Mouse (Mus musculus) intestine, embryonic 16.5 days (tissue): Measurements from ENCODE around the gene Tas2r120. TPM values are rescaled to one million over a fixed set of nuclear protein-coding genes. Genes with fewer than 3 reads are reported as not detected.
"Not testable (repeated sequence)": the region's sequence is repeated elsewhere in the genome, so short reads cannot be mapped to it uniquely, and the experiment has no call there.

Experiments
- ATAC-seq: fragments of 200-750 bp; cut with Nextera tagmentation; 2 replicates; pipeline ENCODE4 v1.8.0; 2017; ENCODE audit warnings: moderate TSS enrichment, moderate library complexity
- H3K27ac ChIP-seq: fragments of 300-500 bp; sonication (generic); 2 replicates; pipeline ENCODE4 v1.5.1; 2014; ENCODE audit warnings: mild to moderate bottlenecking, low read length
- H3K27me3 ChIP-seq: fragments of 300-500 bp; sonication (generic); replicated peaks from 2 replicates; pipeline ENCODE4 v1.6.1; 2014; ENCODE audit warnings: low read length, control low read depth, mixed read lengths; ENCODE audit not compliant: control insufficient read depth, insufficient read depth
- H3K36me3 ChIP-seq: fragments of 300-500 bp; sonication (generic); 2 replicates; pipeline ENCODE4 v1.6.1; 2014; ENCODE audit warnings: low read length, control low read depth; ENCODE audit not compliant: control insufficient read depth, insufficient read depth
- H3K4me1 ChIP-seq: fragments of 300-500 bp; sonication (generic); 2 replicates; pipeline ENCODE4 v1.6.1; 2014; ENCODE audit warnings: low read length, control low read depth, mixed read lengths; ENCODE audit not compliant: control insufficient read depth, insufficient read depth
- H3K4me2 ChIP-seq: fragments of 300-500 bp; sonication (generic); 2 replicates; pipeline ENCODE4 v1.6.1; 2014; ENCODE audit warnings: low read depth, low read length, control low read depth
- H3K4me3 ChIP-seq: fragments of 300-500 bp; sonication (generic); 2 replicates; pipeline ENCODE4 v1.5.1; 2014; ENCODE audit warnings: mild to moderate bottlenecking, low read length
- H3K9ac ChIP-seq: fragments of 300-500 bp; sonication (generic); 2 replicates; pipeline ENCODE4 v1.6.1; 2014; ENCODE audit warnings: low read depth, low read length
- H3K9me3 ChIP-seq: fragments of 300-500 bp; sonication (generic); 2 replicates; pipeline ENCODE4 v1.6.1; 2016; ENCODE audit warnings: low read length, control low read depth; ENCODE audit not compliant: control insufficient read depth
- WGBS: fragments of 180-500 bp; shearing (Covaris S2); extraction: QIAGEN DNeasy Blood & Tissue Kit; methylation state at CpG from one replicate; pipeline ENCODE4 v1.1.7; 2014; 5-methylcytosine and 5-hydroxymethylcytosine counted together
- polyA plus RNA-seq: library from polyadenylated mRNA; unstranded; fragments of >200 nt; fragmentation: Nextera tagmentation; extraction: Ambion mirVana; gene quantifications from 2 replicates; pipeline ENCODE4 v1.2.1, GENCODE M21; 2015

Tas2r120 gene
- not detected in 2 replicates for polyA plus RNA-seq

GRCm38 (mm10) chr6:132656653-132657052 is at the start of gene Tas2r120:
Gene Tas2r120 (plus strand): TSS chr6:132656953.
- Histone ChIP-seq H3K9ac (no peak within 1 kb of the TSS), H3K36me3 (no peaks in the 10 kb centered on the region), H3K4me1 (no peaks in the 10 kb centered on the region), H3K4me3 (no peak within 1 kb of the TSS), H3K27ac (no peak within 1 kb of the TSS), H3K9me3 (no peaks in the 10 kb centered on the region), H3K4me2 (no peak within 1 kb of the TSS), H3K27me3 (no peaks in the 10 kb centered on the region)
- ATAC-seq = no peak

DNA sequence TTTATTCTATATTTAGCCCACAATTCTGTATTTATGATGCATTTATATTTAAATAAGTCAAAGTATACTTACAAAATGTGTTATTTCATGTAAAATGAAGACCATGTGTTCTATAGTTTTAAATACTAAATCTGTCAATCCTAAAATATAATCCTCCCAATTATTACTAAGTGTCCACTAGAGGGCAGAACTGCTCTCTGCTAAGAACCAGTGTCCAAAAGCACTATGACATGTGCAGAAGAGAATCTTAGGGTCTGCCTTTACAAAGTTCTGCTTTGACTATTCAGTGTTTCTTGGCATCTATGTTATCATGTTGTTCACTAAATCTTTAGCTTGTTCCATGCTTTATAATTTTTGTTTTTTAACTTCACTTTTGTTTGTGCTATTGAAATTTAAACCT is 7.4 kb upstream of the Tas2r120 start:
- no peak overlapping the region for H3K4me3 ChIP-seq
- no peak for ATAC-seq
- H3K9me3 ChIP-seq = no peaks in the 10 kb centered on the region
- H3K4me2 ChIP-seq = no peak overlapping the region
- no peaks in the 10 kb centered on the region for H3K36me3 ChIP-seq
- H3K27me3 ChIP-seq = no peaks in the 10 kb centered on the region
- H3K27ac ChIP-seq = no peak overlapping the region
- H3K4me1 ChIP-seq = no peaks in the 10 kb centered on the region
- H3K9ac ChIP-seq = no peak overlapping the region

GRCm38 (mm10) chr6:132651426-132651825 is 5.3 kb upstream of the Tas2r120 start, which contains the start of gene A630073D07Rik:
Gene A630073D07Rik (minus strand): TSS chr6:132651526.
- H3K27me3 ChIP-seq = no peaks in the 10 kb centered on the region
- no peaks in the 10 kb centered on the region for H3K36me3 ChIP-seq
- ATAC-seq = no peak
- H3K4me2 ChIP-seq = no peak within 1 kb of the TSS
- no peak within 1 kb of the TSS for H3K27ac ChIP-seq
- no peak within 1 kb of the TSS for H3K4me3 ChIP-seq
- no peaks in the 10 kb centered on the region for H3K4me1 ChIP-seq
- no peaks in the 10 kb centered on the region for H3K9me3 ChIP-seq
- WGBS = 75% methylated on average over 1 of the region's 1 CpGs
- H3K9ac ChIP-seq = no peak within 1 kb of the TSS

DNA sequence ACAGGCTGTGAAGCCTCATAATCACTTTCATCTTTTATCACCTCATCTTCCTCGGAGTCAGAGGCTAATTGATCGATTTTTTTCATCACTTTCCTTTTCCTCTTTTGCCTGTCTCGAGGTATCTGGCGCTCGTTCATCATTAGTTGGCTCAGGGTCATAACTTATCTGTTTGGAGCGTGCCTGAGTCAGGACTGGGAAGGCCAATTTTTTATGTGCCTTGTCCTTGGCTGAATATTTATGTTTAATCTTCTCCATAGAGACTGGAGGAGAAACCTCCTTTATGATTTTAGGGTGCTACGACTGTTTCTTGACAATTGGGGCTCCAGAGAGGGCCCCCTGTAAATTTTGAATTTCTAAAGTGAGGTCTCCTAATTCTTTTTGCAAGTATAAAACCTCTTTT is 34.8 kb downstream of the Tas2r120 start:
- H3K9me3 ChIP-seq, H3K4me3 ChIP-seq, H3K36me3 ChIP-seq, ATAC-seq, H3K9ac ChIP-seq, H3K4me1 ChIP-seq, H3K4me2 ChIP-seq, H3K27me3 ChIP-seq, H3K27ac ChIP-seq: not testable (repeated sequence)
- WGBS = 86% methylated on average over 7 of the region's 7 CpGs

DNA sequence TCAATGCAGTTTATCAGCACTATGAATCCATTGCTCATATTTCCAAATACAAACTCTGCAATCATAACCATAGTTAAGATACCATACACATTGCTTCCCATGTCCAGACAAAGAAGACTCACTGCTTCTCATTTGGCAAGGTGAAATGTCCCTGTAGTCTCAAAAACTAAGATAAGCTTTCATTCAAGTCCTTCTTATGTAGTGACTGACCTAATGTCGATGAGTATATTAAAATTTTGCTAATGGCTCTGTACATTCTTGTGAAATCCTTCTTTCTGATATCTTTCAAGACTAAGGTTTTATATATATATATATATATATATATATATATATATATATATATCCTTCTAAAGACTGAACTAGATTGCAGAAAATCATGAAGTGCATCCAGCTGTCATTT is 44.2 kb downstream of the Tas2r120 start, which contains the start of gene Tas2r121:
TSS of gene Tas2r121 (minus strand) at position 101 of the 400 bp plus-strand sequence.
- no peak within 1 kb of the TSS for H3K27ac ChIP-seq
- WGBS = 73% methylated on average over 1 of the region's 1 CpGs
- no peaks in the 10 kb centered on the region for H3K27me3 ChIP-seq
- no peak within 1 kb of the TSS for H3K4me2 ChIP-seq
- no peaks in the 10 kb centered on the region for H3K9me3 ChIP-seq
- H3K9ac ChIP-seq = no peak within 1 kb of the TSS
- ATAC-seq = no peak
- H3K4me1 ChIP-seq = no peaks in the 10 kb centered on the region
- no peaks in the 10 kb centered on the region for H3K36me3 ChIP-seq
- H3K4me3 ChIP-seq = no peak within 1 kb of the TSS

Other genes starting within 250 kb of the Tas2r120 start
- not detected in 2 replicates for gene Prh1, start 87.1 kb upstream of the Tas2r120 start, polyA plus RNA-seq
- not detected in 2 replicates for gene Prp2, start 61.0 kb upstream of the Tas2r120 start, polyA plus RNA-seq
- not detected in 2 replicates for gene A630073D07Rik, start 5.4 kb upstream of the Tas2r120 start, polyA plus RNA-seq
- gene Tas2r121, start 44.1 kb downstream of the Tas2r120 start, polyA plus RNA-seq = not detected in 2 replicates
- not detected in 2 replicates for gene Tas2r122, start 55.0 kb downstream of the Tas2r120 start, polyA plus RNA-seq
- not detected in 2 replicates for gene Tas2r115, start 81.1 kb downstream of the Tas2r120 start, polyA plus RNA-seq
- not detected in 2 replicates for gene Tas2r124, start 97.8 kb downstream of the Tas2r120 start, polyA plus RNA-seq
- not detected in 2 replicates for gene Tas2r102, start 105.2 kb downstream of the Tas2r120 start, polyA plus RNA-seq
- gene Tas2r136, start 121.2 kb downstream of the Tas2r120 start, polyA plus RNA-seq = not detected in 2 replicates
- not detected in 2 replicates for gene Tas2r117, start 145.9 kb downstream of the Tas2r120 start, polyA plus RNA-seq
- not detected in 2 replicates for gene Tas2r123, start 190.2 kb downstream of the Tas2r120 start, polyA plus RNA-seq
- not detected in 2 replicates for gene Tas2r116, start 198.5 kb downstream of the Tas2r120 start, polyA plus RNA-seq
- gene Tas2r110, start 211.1 kb downstream of the Tas2r120 start, polyA plus RNA-seq = not detected in 2 replicates
- not detected in 2 replicates for gene Tas2r113, start 236.1 kb downstream of the Tas2r120 start, polyA plus RNA-seq